Mouse (Mus musculus) cerebellum, postnatal 14 days (tissue): ENCODE measurements at regions not wholly inside any gene's neighbourhood (a gene's known extent, or its start where the extent isn't known, plus 50 kb on each side); places are given as distances from the start of the nearest gene placed in this dataset.
A peak's percentile ranks its signal among the peaks of the same experiment; 100 is the strongest.
"Not testable (repeated sequence)": the region's sequence is repeated elsewhere in the genome, so short reads cannot be mapped to it uniquely, and the experiment has no call there.

Experiments
- DNase-seq, 2 experiments: peaks; one replicate each; pipeline ENCODE4 v3.0.0; 2021; ENCODE audit warnings: mixed read lengths in 2 of 2

DNA sequence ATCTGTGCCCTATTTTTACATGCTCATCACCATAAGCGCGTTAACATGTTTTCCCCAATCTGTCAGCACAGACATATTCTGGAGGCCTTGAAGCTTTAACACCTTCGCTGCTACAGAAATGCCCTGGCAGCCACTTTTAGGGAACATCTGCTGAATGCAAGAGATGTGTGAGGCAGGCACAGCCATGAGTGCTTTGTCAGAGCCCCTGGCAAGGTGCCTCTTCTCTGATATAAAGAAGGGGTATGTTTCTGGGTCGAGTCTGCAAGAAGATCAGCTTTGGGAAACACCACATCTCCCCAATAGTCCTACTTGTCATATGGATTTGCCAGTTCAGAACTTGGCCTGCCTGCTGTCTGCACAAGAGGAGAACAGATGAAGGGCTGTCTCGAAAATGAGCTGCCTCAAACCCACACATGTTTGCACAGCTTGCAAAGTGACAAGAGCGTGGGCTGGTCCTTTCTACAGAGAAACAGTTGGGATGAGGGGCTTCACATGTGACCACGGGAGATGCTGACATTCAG lies 1263.3 kb upstream of the Klhl29 start:
- peak; percentile 30 to 40 for DNase-seq

DNA sequence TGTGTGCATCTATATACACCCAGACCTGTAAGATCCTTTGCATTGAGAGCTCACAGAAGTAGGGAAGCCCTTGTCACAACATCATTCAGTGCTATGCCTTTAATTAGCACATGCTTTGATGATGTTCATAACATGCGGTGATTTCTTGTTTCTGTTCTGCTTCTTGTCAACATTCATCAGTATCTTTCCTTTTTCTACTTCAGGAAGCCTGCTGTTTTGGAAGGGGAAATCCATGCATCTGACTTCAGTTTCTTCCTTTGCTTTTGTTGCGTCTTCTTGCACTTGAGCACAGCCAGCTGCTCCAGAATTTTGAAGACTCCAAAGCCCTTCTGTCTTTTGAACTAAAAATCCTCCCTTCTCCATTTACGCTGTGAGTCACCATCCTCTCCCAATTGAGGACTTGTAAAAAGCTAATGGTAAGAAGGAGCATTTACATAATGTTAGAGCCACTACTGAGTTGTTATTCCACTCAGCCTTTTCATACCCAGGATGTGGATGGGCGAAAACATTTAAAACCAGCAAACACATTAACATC lies 1262.4 kb upstream of the Klhl29 start:
- no peak for DNase-seq

DNA sequence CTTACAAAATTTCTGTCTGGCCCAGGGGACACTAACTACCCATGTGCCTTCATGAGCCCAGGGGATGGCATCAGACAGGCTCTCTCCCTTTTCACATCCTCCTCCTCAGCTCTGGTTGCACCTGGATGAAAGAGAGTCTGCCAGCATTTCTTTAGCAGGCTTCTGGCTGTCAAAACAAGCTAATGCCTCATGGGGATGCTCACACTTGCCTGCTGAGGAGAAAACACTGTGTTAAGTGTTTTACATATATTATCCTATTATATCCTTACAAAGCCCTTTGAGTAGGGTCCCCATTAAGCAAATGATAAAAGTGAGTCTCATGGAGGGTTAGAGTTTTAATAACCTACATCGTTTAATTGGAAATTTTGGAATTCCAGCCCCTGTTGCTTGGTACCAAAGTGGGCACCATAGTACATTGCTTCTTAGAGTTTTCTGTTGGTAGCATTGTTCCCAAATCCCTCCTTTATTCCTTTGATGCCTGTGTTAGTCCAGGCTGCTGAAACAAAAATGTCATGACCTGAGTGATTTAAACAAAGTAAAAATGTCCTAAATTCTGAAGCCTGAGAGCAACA lies 1247.2 kb upstream of the Klhl29 start:
- DNase-seq, result no peak

- peak in 1 of 2 experiments; percentile 13 for DNase-seq
Measured at GRCm38 (mm10) chr12:6601111-6601510, 1225.6 kb upstream of the Klhl29 start.

DNA sequence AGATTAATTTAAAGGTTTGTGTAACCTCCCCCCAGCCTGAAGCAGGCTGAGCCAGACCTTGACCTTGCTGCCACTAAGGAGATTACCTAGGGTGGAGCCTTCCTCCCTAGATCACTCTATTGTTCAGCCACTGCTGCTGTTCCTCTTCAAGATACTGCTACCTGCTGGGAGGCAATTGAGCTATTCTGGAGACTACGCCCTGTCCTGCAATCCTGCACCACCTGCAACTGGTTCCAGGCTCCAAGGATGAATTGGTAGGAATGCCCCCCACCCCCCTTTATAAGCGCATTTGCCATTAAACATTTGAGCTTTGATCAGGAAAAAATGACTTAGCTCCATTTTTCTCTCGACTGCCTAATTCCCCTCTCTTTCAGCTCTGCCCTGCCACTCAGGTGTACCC lies 1220.0 kb upstream of the Klhl29 start:
- DNase-seq, result not testable (repeated sequence)

DNA sequence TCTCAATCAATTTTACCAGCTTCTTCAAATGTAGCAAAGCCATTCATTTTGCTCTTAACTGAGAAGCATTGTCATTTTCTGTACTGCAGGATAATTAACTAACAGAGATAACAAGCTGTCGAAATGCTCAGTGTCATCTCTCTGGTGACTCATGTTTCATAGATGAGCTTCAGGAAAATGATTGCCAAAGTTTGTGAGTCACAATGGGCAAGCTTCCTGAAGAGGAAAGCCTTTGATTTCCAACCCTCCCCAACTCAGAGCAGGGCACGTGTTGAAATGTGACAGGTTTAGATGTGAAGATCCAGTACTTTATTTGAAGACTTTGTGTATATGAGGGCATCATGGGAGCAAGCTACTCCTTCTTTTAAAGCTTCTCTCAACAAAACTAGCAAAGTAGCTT lies 1214.7 kb upstream of the Klhl29 start:
- peak in 1 of 2 experiments; percentile 19 for DNase-seq

DNA sequence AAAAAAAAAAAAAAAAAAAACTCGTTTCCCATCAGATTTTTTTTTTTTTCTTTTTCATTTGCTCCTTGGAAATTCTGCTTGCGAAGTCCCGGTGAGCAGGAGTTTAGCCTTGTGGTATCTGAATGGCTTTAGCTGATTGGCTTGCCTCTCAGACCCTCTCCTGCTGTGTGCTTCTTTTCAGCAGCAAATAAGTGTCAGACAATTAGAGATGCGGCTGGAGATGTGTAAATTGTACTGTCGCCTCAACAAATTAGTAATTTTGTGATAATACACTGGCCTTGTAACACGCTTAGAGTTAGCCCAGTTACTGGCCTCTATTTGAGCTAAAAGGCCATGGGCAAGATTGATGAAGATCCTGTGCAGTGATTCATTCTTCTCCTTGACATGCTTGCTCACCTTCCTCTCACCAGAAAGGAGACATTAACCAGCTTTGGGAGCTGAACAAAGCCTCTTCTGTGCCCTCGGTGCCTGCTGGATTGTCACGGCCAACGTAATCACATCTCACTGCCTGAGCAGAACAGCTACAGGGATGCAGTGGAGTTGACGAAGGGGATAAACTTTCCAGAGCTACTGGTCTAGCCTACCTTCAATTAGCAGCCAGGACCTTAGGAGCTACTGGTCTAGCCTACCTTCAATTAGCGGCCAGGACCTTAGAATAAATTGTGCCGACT lies 1212.7 kb upstream of the Klhl29 start:
- no peak for DNase-seq

DNA sequence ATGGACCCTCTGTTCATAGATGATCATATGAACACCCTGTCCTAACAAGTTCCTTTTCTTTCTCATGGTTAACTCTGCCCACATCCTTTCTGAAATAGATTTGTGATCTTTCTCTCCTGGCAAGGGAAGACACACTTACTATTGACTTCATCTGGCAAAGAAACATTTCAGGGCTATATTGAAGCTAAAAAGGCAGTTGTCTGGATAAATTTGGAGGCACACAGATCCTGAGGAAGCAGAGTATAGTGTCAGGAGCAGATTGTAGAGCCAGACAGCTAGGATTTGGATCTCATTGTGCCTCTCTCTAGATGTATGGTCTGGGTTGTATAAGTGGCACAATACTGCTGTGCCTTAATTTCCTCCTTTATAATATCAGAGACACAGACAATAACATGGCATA lies 1204.7 kb upstream of the Klhl29 start:
- DNase-seq, result no peak

DNA sequence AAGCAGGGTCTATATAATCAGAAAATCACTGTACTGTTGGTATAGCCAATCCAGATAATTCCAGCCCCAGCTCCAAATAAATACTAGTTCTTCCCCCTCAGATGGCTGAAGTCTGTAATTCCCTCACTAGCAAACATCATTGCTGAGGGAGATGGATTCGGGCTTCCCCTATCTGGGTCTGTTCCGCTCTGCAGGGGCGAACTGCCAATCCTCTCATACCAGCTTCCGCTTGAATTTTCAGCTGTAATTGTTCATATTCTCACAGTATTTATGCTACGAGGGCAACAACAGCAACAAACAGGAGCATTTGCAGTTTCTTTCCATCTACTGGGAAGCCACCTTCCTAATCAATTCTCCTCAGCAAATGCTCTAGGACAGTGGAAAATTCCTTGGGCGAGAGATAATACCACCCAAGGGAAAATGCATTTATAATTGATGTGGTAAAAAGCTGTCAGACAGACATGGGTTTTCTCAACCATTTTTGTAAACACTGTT lies 1201.4 kb upstream of the Klhl29 start:
- DNase-seq, result peak; percentile 40 to 42
